Mouse (Mus musculus): ENCODE measurements around the gene Apex1.
"Not testable (repeated sequence)": the region's sequence is repeated elsewhere in the genome, so short reads cannot be mapped to it uniquely, and the experiment has no call there.

DNA sequence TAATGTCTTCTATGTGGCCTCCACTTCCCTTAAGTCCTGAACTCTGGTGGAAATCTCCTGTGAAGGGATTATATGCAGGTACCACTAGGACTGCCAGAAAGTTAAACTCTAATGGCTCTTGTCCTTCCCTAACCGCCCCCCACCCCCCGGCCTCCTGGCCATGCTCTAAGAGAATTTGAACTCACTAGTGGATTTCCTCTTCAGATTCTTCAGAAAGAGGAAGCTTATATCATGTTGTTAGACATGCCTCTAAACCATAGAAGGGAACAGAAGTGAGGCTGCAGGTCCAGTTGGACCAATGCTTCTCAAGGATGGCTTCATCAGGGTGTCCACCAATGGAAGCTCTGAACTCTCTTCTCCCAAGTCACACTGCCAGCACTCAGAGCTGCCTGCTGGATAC, 26.8 kb upstream of the Apex1 start:
- TF ChIP-seq POLR2A, CTCF (IDR thresholded peaks at IDR 0.05; ENCODE audit: extremely low read depth, insufficient read depth, low read length): not testable (repeated sequence)
